Mouse (Mus musculus): ENCODE results near the gene Aadacl3.

Gene Aadacl3

GRCm38 (mm10) chr4:144463656-144464055 is at the start of gene Aadacl3:
Aadacl3 (minus strand) TSS chr4:144463756.
- no peak for DNase-seq (ENCODE audit: low read depth, low spot score)

GRCm38 (mm10) chr4:144506518-144506917 is 43.0 kb upstream of the Aadacl3 start:
- no peak for DNase-seq (ENCODE audit: low read depth, low spot score)

GRCm38 (mm10) chr4:144493331-144493730 is 29.8 kb upstream of the Aadacl3 start:
- DNase-seq (ENCODE audit: low read depth, low spot score) = no peak

GRCm38 (mm10) chr4:144468091-144468490 is 4.5 kb upstream of the Aadacl3 start:
- no peak for DNase-seq (ENCODE audit: low read depth, low spot score)

- DNase-seq (ENCODE audit: low read depth, low spot score) = no peak
These were observed 1.6 kb upstream of the Aadacl3 start for GRCm38 (mm10) chr4:144465206-144465605.

GRCm38 (mm10) chr4:144453217-144453616 is 10.3 kb downstream of the Aadacl3 start, which contains the start of gene Gm9944:
Gm9944 (minus strand) TSS chr4:144453317.
- DNase-seq (ENCODE audit: low read depth, low spot score) = no peak

GRCm38 (mm10) chr4:144448546-144448945 is 15.0 kb downstream of the Aadacl3 start:
- no peak for DNase-seq (ENCODE audit: low read depth, low spot score)

- no peak for DNase-seq (ENCODE audit: low read depth, low spot score)
These were observed 22.0 kb downstream of the Aadacl3 start for GRCm38 (mm10) chr4:144441582-144441981.

GRCm38 (mm10) chr4:144441095-144441494 is 22.5 kb downstream of the Aadacl3 start:
- no peak for DNase-seq (ENCODE audit: low read depth, low spot score)

GRCm38 (mm10) chr4:144438672-144439071 is 24.9 kb downstream of the Aadacl3 start, which contains the start of gene 1700012P22Rik:
1700012P22Rik (minus strand) TSS chr4:144438772.
- no peak for DNase-seq (ENCODE audit: low read depth, low spot score)

GRCm38 (mm10) chr4:144433216-144433615 is 30.3 kb downstream of the Aadacl3 start:
- no peak for DNase-seq (ENCODE audit: low read depth, low spot score)

- DNase-seq (ENCODE audit: low read depth, low spot score) = no peak
These were observed 32.8 kb downstream of the Aadacl3 start for GRCm38 (mm10) chr4:144430723-144431122.

GRCm38 (mm10) chr4:144428868-144429267 is 34.7 kb downstream of the Aadacl3 start:
- DNase-seq (ENCODE audit: low read depth, low spot score) = peak; percentile 27

GRCm38 (mm10) chr4:144424590-144424989 is 39.0 kb downstream of the Aadacl3 start:
- DNase-seq (ENCODE audit: low read depth, low spot score) = no peak

GRCm38 (mm10) chr4:144420644-144421043 is 42.9 kb downstream of the Aadacl3 start:
- no peak for DNase-seq (ENCODE audit: low read depth, low spot score)

- no peak for DNase-seq (ENCODE audit: low read depth, low spot score)
These were observed 55.3 kb downstream of the Aadacl3 start, which contains the start of gene Pramef12 for GRCm38 (mm10) chr4:144408290-144408689. Pramef12 (minus strand) TSS chr4:144408464.

- DNase-seq (ENCODE audit: low read depth, low spot score) = no peak
These were observed 57.3 kb downstream of the Aadacl3 start for GRCm38 (mm10) chr4:144406261-144406660.

- DNase-seq (ENCODE audit: low read depth, low spot score) = peak; percentile 23
These were observed 59.0 kb downstream of the Aadacl3 start for GRCm38 (mm10) chr4:144404456-144405086.

All from embryo, embryonic 11.5 days (tissue).